Mouse (Mus musculus) layer of hippocampus, adult 18-20 months (tissue): Measurements from ENCODE around the gene Cacna1s. TPM values are rescaled to one million over a fixed set of nuclear protein-coding genes. Genes with fewer than 3 reads are reported as not detected.

Experiments
- DNase-seq, 2 experiments: peaks; one replicate each; pipeline ENCODE4 v3.0.0; 2022; ENCODE audit warnings: low spot score in 2 of 2
- total RNA-seq, 2 experiments: library from RNA; stranded (reverse); gene quantifications; 2 replicates each; pipeline ENCODE4 v1.2.3; 2021

Cacna1s gene
- total RNA-seq, 2 experiments from 2014 or later: 0.91 to 1.1 TPM

DNA sequence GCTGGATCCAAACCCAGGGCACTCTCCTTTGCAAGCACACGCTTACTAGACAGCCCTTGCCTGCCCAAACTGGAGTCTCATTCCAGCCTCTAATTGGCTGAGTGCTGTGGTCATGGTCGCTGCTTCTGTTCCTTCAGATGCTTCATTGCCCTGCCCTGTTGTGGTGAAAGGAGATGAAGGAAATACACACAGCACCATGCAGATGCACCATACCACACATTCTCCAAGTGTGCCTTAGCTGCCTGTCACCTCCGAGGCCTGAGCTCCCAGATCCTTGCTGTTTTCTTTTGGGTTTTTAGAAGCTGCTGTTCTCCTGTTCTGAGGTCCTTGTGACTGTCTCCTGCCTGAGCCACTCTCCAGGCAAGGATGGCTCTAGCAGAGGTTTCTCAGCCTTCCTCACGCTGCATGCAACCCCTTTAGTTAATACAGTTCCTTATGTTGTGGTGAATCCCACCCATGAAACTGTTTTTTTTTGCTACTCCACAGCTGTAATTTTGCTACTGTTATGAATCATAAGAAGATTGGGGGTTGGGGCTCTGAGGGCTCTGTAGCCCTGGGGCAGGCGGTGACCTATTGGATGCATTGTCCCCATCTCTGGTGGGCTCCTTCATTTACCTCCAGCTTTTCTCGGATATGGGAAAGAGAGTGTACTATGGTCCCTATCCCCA is 83.4 kb downstream of the Cacna1s start:
- DNase-seq: no peak

- DNase-seq: no peak
Observed at GRCm38 (mm10) chr1:136136547-136136946, 84.0 kb downstream of the Cacna1s start.

GRCm38 (mm10) chr1:136137071-136137531 is 84.6 kb downstream of the Cacna1s start:
- no peak for DNase-seq

DNA sequence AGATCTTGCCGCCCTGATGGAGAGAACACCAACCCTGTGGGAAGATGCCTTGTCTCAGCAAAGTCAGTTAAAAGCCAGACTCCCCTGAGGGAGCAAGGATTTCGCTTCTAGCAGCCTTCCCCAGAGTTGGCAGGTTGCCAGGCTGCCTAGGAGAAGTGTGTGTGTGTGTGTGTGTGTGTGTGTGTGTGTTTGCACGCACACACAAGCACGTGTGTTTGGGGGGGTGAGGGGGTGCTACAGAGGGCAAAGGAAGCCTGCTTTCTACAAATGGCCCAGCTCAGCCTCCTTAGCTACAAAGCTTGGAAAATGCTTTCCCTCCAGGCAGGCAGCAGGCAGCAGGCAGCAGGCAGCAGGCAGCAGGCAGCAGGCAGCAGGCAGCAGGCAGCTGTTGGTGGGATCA is 85.0 kb downstream of the Cacna1s start:
- no peak for DNase-seq

- no peak for DNase-seq
Observed at GRCm38 (mm10) chr1:136138191-136138830, 85.8 kb downstream of the Cacna1s start.

GRCm38 (mm10) chr1:136139990-136140640 is 87.6 kb downstream of the Cacna1s start:
- DNase-seq: peak; percentile 82 to 90

GRCm38 (mm10) chr1:136141176-136141950 is 88.8 kb downstream of the Cacna1s start:
- peak in 1 of 2 experiments; percentile 58 for DNase-seq

GRCm38 (mm10) chr1:136142336-136142735 is 89.8 kb downstream of the Cacna1s start:
- DNase-seq: peak; percentile 73 to 84

- peak; percentile 72 to 82 for DNase-seq
Observed at GRCm38 (mm10) chr1:136143514-136143913, 91.0 kb downstream of the Cacna1s start.

DNA sequence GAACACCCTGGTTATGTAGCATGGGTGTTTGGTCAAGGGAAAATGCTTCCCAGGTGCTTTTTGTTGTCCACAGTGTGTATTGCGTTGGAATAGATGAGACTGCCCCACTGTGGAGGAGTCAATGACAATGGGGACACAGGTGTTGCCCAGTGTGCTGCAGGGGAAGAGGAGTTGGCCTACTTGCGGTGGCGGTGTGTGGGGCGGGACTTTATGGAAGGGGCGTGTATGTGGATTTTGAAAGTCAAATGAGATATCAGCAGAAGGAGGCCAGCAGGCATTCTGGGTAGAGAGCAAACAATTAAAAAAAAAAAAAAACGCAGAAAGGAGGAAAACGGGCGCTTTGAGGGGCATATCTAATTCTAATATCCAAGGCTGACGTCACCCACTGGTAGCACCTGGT is 97.2 kb downstream of the Cacna1s start:
- DNase-seq: no peak

DNA sequence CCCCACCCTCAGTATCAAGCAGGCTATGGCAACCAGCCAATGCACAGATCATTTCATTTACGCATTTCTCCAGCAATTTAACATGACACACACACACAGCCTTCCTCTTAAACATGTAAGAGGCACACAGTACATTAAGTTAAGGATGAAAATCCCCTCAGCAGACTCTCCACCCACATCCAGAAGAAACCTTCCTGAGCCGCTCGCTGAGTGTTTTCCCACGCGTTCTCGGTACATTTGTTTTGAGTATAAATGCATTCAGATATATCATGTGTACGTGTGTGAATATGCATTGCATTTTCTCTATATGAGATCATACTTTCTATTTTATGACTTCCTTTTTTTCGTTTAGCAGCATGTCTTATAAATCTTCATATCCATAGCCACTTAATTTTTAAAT is 98.8 kb downstream of the Cacna1s start:
- DNase-seq: no peak

DNA sequence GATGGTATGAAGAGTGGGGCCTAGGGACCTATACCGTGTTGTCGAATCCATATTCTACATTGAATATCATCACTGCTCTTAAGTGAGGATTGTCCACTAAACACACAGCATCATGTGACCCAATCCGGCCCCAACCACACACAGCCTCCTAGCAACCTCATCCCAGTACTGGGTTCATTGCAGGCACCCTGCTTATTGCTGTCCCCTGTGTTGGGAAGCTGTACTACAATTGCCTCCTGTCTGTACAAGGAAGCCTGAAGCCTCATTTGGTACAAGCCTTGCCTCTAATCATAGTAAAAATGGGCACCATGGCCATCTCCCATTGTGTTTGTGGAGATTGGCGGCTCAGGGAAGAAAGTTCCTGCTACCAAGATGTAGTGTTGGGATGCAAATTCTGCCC is 103.8 kb downstream of the Cacna1s start:
- no peak for DNase-seq

- no peak for DNase-seq
Observed at GRCm38 (mm10) chr1:136156951-136157350, 104.4 kb downstream of the Cacna1s start.

DNA sequence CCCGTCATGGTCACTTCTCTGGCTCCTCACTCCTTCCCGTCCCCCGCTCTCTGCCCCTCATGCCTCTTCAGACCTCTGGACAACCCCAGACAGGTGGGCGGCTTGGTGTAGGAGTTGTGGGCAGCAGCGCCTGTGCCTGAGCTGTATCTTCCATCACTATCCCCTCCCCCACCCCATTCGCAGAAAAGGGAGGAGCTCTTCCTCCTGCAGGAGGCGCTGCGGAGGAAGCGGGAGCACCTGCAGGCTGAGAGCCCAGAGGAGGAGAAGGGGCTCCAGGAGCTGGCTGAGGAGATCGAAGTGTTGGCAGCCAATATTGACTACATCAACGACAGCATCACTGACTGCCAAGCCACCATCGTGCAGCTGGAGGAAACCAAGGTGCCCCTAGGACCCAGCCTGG is 107.3 kb downstream of the Cacna1s start:
- no peak for DNase-seq

- DNase-seq: no peak
Observed at GRCm38 (mm10) chr1:136160297-136160696, 107.7 kb downstream of the Cacna1s start.

DNA sequence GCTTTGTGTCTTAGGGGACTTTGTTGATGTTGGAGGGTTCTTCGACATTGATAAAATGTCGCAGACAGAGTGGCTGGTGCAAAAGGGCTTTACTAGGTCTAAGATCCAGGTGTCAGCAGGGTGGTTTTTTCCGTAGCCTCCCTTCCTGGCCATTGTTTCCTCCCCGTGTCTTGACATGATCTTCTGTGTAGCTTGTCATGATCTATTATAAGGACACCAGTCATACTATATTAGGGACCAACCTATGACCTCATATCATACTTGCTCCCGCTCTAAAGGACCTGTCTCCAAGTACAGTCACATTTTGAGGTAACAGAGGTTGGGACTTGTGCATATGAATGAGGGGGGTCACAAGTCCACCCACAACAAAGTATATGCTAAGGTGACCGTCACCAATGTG is 108.4 kb downstream of the Cacna1s start:
- no peak for DNase-seq

- DNase-seq: no peak
Observed at GRCm38 (mm10) chr1:136161333-136161921, 108.9 kb downstream of the Cacna1s start.

DNA sequence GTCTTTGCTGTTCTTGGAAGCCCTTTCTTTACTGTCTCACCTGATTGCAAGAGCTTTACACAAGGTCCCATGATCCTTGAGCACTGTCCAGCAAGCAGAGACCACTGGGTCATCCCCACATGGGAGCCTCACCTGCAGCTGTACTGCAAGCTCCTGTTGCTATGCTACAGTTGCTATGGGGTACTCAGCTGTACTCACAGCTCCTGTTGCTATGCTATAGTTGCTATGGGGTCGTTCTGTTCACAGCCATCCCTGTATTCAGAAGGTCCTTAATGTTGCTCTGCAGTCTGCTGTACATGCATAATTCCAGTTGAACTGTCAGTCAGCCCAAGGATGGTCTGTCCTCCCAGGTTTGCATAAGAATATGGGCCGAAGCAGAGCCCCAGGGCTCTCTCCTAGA is 112.9 kb downstream of the Cacna1s start:
- DNase-seq: no peak

DNA sequence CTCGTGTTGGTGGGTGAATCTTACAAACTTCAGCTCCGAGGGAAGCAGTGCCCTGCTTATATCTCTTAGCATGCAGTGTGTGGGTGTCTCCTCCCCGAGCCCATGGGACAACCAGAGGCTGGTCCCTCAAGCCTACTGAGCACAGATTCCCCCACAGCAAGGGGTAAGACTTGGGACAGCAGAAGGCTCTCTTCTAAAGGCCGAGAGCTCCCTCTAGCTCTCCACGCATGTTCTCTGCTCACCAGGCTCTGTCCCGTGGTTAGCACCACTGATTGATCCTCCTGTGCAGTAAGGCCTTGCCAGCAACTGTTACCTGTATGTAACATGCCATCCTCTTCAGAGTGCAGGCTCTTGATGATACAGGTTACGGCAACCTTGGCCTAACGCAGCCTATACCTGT is 115.1 kb downstream of the Cacna1s start:
- peak in 1 of 2 experiments; percentile 74 for DNase-seq
